Mouse (Mus musculus) retina, embryonic 14.5 days (tissue): ENCODE data around the gene Thyn1.

Experiments
- DNase-seq: peaks from one replicate; pipeline ENCODE4 v3.0.0-alpha.2; 2015; ENCODE audit warnings: low spot score

The Thyn1 gene

DNA sequence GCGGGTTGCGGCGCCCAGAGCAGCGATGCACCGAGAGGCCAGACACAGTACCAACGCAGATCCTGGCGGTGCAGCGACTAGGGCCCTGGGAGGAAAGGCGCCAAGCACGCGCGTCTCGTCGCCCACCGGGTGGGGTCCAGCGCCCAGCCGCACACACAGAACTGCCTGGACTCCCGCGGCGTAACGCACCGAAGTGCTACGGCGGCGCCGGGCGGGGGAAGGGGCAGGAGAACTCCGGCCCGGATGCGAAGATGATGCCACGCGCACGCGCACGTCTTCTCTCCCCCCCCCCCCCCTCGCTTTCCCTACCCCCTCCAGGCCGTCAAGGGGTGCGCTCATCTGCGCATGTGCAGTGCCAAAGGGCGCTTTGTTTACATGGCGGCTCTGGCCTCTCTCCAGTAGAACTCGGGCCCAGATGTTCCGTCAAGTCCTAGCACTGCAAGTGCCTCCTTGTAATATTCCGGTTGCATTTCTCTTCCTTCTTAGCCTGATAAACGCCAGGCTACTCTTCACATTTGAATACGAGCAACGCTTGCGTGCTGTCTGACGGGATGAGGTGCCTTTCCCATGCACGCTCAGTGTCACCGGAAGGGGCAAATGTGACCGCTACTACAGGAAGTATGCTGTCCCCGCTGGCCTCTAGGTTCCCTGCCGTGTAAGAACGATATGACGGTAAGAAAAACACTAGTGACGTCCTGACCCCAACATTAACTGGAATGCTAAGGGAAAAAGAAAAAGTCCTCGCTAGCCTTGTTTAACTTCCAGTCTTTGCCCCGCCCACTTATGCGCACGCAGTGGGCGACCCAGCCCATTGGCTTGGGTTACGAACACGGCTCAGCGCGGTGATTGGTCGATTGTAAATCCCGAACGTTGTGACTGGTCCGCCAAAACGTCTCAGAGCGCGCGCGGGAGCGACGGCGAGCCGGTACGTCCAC is 30.6 kb downstream of the Thyn1 start, which contains the start of the genes Vps26b and Ncapd3:
Gene Vps26b, minus strand, starts transcription at position 238 of the 935 bp plus-strand sequence.
Gene Ncapd3, plus strand, starts transcription at position 348 of the 935 bp plus-strand sequence.
- DNase-seq = peak; percentile 99

DNA sequence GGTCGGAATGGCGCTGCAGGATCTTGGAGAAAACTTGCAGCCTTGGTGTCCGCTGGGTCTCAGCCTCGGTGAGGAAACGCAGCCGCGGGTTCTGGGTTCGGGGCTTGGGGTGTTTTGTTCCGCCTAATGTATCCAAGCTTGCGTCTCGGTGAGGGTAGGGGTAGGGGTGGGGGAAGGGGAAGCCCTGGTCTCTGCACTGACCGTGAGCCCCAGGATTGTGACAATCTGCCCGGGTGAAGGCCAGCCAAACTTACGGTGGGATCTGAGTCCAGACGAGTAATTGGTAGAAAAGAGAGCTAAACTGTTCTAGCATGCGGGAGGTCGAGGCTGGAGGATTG is 31.2 kb downstream of the Thyn1 start:
- no peak for DNase-seq

DNA sequence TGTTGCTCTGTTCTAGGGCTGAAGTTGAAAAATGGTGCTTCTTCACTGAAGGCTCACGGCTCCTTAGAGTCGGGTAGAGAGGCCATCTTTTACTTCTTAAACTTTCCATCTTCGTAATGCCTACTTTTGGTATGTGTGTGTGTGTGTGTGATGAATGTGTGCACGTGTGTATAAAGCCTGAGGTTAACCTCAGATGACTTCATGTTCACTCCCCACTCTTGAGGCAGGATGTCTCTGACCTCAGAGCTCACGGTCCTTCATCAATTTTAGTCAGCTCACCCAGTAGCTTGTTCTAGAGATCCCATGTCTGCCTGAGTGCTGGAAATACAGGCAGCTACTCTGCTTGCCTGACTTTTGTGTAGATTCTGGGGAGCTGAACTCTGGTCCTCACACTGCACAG is 44.4 kb downstream of the Thyn1 start:
- no peak for DNase-seq

DNA sequence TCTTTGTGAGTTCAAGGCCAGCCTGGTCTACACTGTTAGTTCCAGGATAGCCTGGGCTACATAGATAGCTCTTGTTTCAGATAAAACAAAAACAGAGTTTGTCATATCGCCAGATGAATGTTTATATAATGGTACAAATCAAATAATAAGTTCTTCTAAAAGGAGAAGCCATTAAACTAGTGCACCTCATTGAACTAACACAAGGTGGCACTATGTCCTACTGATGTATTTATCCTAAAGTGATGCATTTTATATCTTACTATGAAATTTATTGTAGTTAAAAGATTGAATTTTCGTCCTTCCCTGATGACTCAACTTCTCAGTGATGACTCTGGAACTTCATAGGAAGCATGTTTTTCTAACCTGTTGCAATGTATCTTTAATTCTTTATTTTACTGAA is 50.0 kb downstream of the Thyn1 start:
- DNase-seq = peak; percentile 16
